Mouse (Mus musculus) midbrain, embryonic 10.5 days (tissue): ENCODE measurements around the gene Tomm34. TPM values are rescaled to one million over a fixed set of nuclear protein-coding genes. Genes with fewer than 3 reads are reported as not detected.

ENCODE experiments used
- DNase-seq: peaks from one replicate; pipeline ENCODE4 v3.0.0-alpha.2; 2017; ENCODE audit warnings: low spot score
- H3K27ac ChIP-seq: fragments of 300-500 bp; sonication (generic); replicated peaks from 2 replicates; pipeline ENCODE4 v1.5.1; 2016; ENCODE audit warnings: mild to moderate bottlenecking
- H3K27me3 ChIP-seq: fragments of 300-500 bp; sonication (generic); 2 replicates; pipeline ENCODE4 v1.6.1; 2016; ENCODE audit warnings: low read depth, mild to moderate bottlenecking; ENCODE audit not compliant: poor library complexity, severe bottlenecking
- H3K36me3 ChIP-seq: fragments of 300-500 bp; sonication (generic); 2 replicates; pipeline ENCODE4 v1.6.1; 2016; ENCODE audit warnings: mild to moderate bottlenecking, moderate library complexity
- H3K4me1 ChIP-seq: fragments of 300-500 bp; sonication (generic); 2 replicates; pipeline ENCODE4 v1.6.1; 2016
- H3K4me3 ChIP-seq: fragments of 300-500 bp; sonication (generic); 2 replicates; pipeline ENCODE4 v1.5.1; 2016; ENCODE audit warnings: mild to moderate bottlenecking, moderate library complexity
- H3K9me3 ChIP-seq: fragments of 300-500 bp; sonication (generic); replicated peaks from 2 replicates; pipeline ENCODE4 v1.6.1; 2016; ENCODE audit warnings: mild to moderate bottlenecking
- WGBS: fragments of 180-500 bp; shearing (Covaris S2); methylation state at CpG from one replicate; pipeline ENCODE4 v1.1.7; 2016; 5-methylcytosine and 5-hydroxymethylcytosine counted together
- polyA plus RNA-seq: library from polyadenylated mRNA; unstranded; fragments of >200 nt; fragmentation: Nextera tagmentation; extraction: Ambion mirVana; gene quantifications from 2 replicates; pipeline ENCODE4 v1.2.1, GENCODE M21; 2016

The Tomm34 gene
- 58.7 and 60.0 TPM in 2 replicates for polyA plus RNA-seq

DNA sequence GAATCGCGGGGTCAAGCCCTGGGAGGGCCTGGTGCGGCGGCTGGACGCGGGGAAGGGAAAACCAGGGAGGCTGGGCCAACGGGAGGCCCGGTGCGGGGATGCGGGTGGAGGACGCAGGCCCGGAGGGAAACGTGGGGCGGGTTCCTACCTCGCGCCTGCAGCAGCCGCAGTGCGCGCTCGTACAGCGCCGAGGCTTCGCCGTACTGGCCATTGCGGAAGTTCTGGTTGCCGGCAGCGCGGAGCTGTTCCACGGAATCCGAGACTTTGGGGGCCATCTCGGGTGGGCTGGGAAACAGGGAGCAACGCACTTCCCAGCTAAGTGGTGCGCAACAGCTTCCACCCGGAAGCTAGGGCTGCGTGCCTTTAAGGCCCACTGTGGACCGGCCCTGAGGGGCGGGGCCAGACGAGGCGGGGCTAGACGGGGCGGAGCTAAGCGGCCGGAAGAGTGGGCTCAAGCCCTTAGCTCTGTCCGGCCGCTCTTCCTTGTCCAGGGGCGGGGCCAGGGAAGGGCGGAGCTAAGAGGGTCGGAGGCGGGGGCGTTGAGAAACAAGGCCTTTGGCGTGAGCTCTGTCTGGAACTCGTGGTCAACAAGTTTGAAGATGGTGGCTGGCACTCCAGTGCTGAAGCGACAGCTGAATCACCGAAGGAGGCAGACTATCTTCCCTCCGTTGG, at the start of gene Tomm34:
TSS of gene Tomm34 (minus strand) at position 405 of the 672 bp plus-strand sequence.
- Histone ChIP-seq H3K36me3 (peaks cover 18% of the 10 kb centered on the region), H3K4me3 (peak within 1 kb of the TSS; percentile 98), H3K27ac (peak within 1 kb of the TSS; percentile 93), H3K4me1 (peaks cover 37% of the 10 kb centered on the region), H3K9me3 (no peaks in the 10 kb centered on the region), H3K27me3 (no peaks in the 10 kb centered on the region)
- WGBS: 1% methylated on average over 55 of the region's 55 CpGs
- peak; percentile 98 for DNase-seq

DNA sequence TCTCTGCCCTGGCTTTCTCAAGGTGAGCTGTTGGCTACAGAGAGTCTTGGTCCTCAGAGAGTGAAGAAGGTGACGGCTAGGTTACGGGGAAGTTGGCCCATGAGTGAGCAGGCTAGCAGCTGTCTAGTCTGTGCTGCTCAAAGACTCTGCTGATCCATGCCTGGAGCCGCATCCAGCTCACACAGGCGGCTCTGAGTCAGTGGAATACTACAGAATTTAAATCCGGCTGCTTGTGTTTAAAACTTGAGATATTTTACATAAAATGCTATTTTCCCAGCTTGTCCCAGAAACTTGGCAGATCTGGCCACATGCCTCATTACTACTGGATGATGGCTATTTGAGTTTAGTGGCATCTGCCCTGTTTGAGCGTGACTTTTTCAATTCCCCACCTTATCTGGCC, 48.5 kb upstream of the Tomm34 start:
- Histone ChIP-seq H3K4me3 (no peak overlapping the region), H3K36me3 (peaks cover 64% of the 10 kb centered on the region), H3K9me3 (no peaks in the 10 kb centered on the region), H3K4me1 (no peaks in the 10 kb centered on the region), H3K27ac (no peak overlapping the region), H3K27me3 (no peaks in the 10 kb centered on the region)
- DNase-seq: no peak
- WGBS: 95% methylated on average over 6 of the region's 6 CpGs

GRCm38 (mm10) chr2:164115531-164115930, 44.6 kb upstream of the Tomm34 start:
- no peaks in the 10 kb centered on the region for H3K9me3 ChIP-seq
- H3K4me3 ChIP-seq: no peak overlapping the region
- H3K4me1 ChIP-seq: no peaks in the 10 kb centered on the region
- H3K36me3 ChIP-seq: peaks cover 58% of the 10 kb centered on the region
- 93% methylated on average over 10 of the region's 10 CpGs for WGBS
- DNase-seq: no peak
- H3K27me3 ChIP-seq: no peaks in the 10 kb centered on the region
- no peak overlapping the region for H3K27ac ChIP-seq

GRCm38 (mm10) chr2:164114051-164114450, 43.1 kb upstream of the Tomm34 start:
- Histone ChIP-seq H3K27me3 (no peaks in the 10 kb centered on the region), H3K27ac (no peak overlapping the region), H3K9me3 (no peaks in the 10 kb centered on the region), H3K36me3 (peaks cover 47% of the 10 kb centered on the region), H3K4me3 (no peak overlapping the region), H3K4me1 (no peaks in the 10 kb centered on the region; the same call in 1 of the 2 replicates)
- 90% methylated on average over 6 of the region's 6 CpGs for WGBS
- no peak for DNase-seq

GRCm38 (mm10) chr2:164111546-164111945, 40.6 kb upstream of the Tomm34 start:
- no peak overlapping the region for H3K27ac ChIP-seq
- H3K36me3 ChIP-seq: peaks cover 51% of the 10 kb centered on the region
- H3K27me3 ChIP-seq: no peaks in the 10 kb centered on the region
- peaks cover 23% of the 10 kb centered on the region for H3K4me1 ChIP-seq
- no peak overlapping the region for H3K4me3 ChIP-seq
- H3K9me3 ChIP-seq: no peaks in the 10 kb centered on the region
- no peak for DNase-seq
- WGBS: 94% methylated on average over 8 of the region's 8 CpGs

DNA sequence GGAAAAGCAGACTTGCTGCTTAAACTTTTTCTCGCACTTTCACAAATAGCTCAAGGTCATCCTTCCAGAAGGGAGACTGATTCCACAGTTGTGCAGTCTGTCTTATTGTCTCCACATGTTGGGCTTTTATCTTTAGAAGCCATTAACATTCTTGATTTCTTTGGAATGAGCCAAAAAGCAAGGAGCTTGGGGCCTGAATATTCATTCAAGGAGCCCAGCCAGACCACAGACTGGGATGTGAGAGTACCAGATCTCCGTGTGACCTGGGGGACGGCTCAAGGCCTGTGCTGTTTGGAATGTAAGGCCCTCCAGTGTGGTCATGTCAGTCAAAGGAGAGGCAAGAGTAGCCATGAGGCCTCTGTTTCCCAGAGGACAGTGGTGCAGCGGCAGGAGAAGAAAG, 37.5 kb upstream of the Tomm34 start:
- H3K27ac ChIP-seq: 0 out of 2 replicates have a peak overlapping the region, but pooled peaks have one; percentile 14
- WGBS: 72% methylated on average over 4 of the region's 4 CpGs
- H3K4me3 ChIP-seq: no peak overlapping the region
- no peaks in the 10 kb centered on the region for H3K27me3 ChIP-seq
- peaks cover 25% of the 10 kb centered on the region for H3K4me1 ChIP-seq
- H3K9me3 ChIP-seq: no peaks in the 10 kb centered on the region
- DNase-seq: peak; percentile 25
- H3K36me3 ChIP-seq: peaks cover 65% of the 10 kb centered on the region

DNA sequence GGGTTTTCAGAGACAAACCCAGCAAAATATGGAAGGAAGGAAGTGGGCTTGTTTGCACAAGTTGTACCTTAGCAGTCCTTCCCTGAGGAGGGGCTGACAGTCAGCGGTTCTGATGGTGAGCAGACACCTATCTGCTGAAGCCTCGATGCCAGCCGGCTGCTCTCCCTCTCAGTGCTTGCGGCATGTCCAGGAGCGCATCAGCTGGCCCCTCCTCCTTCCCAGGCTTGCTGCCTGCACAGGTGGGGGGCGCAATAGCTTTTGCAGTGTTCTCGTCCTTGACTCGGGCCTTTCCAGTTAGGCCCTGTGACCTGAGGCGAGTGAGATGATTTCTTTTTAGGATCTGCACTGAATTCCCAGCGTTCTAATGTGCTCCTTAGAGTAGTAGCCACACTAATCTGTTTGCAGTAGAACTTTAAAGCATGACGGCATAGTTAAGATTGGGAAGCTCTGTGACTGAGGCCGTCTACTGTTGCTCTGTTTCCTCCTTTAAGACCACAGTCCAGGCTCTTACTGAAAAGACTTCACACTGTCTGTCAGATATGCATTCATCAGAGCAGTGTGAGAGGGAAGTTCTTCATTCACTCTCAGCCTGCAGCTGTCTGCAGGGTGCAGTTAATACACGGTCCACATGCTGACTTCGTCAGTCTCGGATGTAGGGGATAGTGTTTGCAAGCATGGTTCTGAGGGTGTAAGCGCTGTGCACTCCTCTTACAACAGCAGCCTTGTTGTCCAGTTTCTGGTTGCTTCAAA, 36.3 kb upstream of the Tomm34 start:
- WGBS: 79% methylated on average over 16 of the region's 16 CpGs
- Histone ChIP-seq H3K27ac (peak overlapping the region; percentile 40; the same call in 1 of the 2 replicates), H3K9me3 (no peaks in the 10 kb centered on the region), H3K4me3 (no peak overlapping the region), H3K36me3 (peaks cover 71% of the 10 kb centered on the region), H3K4me1 (peaks cover 25% of the 10 kb centered on the region), H3K27me3 (no peaks in the 10 kb centered on the region)
- no peak for DNase-seq

DNA sequence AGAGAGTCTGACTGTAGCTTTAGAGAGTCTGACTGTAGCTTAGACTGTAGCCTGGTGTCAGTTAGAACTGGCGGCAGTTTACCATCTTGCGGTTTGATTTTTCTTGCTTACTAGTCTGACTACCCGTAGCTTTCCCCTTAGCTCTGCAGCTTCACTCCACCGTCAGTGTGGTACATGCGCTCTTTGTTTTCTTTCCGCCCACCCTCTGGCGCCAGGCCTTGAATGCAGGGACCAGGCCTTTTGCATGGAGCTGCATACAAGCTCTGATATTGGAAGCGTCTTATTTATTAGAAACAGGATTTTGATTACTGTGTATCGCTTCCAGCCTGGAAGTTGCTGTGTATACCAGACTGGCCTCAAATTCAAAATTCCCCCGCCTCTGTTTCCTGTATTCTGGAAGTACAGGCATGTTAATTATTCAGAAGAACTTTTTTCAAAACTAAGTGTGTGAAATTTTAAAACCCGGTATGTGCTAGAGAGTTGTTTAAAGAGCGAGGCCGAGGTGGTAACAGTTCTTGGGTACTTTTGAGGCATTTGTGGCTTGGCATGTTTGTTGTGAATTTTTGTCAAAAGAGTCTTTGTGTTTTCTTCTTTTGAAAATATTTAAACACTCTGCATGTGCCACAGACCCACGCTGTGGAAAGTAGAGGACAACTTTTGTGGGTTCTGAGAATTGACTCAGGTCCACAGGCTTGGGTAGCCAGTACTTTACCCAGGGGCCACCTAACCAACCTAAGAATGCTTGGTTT, 35.5 kb upstream of the Tomm34 start:
- H3K9me3 ChIP-seq: no peaks in the 10 kb centered on the region
- WGBS: 92% methylated on average over 14 of the region's 14 CpGs
- no peak for DNase-seq

DNA sequence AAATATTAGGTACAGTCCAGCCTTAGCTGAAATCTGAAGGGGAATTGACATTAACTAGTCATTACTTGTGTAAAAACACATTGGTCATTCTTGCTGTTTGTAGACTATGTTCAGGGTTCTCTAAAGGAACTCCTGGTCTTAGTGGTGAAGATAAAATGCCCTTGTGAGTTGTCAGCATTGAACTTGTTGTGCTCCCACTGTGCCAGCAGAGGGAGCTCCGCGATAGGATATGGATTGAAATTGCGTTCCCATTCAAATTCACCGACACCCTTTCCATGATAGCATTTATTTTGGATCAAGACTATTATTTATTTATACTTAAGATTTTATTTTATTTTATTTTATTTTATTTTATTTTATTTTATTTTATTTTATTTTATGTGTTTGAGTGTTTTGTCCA, 32.5 kb upstream of the Tomm34 start:
- H3K36me3 ChIP-seq: peaks cover 88% of the 10 kb centered on the region
- H3K27ac ChIP-seq: no peak overlapping the region
- no peak overlapping the region for H3K4me3 ChIP-seq
- no peaks in the 10 kb centered on the region for H3K27me3 ChIP-seq
- peaks cover 20% of the 10 kb centered on the region for H3K4me1 ChIP-seq
- peak; percentile 40 for DNase-seq
- no peaks in the 10 kb centered on the region for H3K9me3 ChIP-seq
- 49% methylated on average over 4 of the region's 4 CpGs for WGBS

More for the DNA sequence above, 35.5 kb upstream of the Tomm34 start:
- Histone ChIP-seq H3K27ac (no peak overlapping the region), H3K36me3 (peaks cover 71% of the 10 kb centered on the region), H3K4me1 (peaks cover 25% of the 10 kb centered on the region), H3K4me3 (no peak overlapping the region), H3K27me3 (no peaks in the 10 kb centered on the region)

GRCm38 (mm10) chr2:164102366-164102765, 31.4 kb upstream of the Tomm34 start:
- Histone ChIP-seq H3K36me3 (peaks cover 90% of the 10 kb centered on the region), H3K9me3 (no peaks in the 10 kb centered on the region), H3K4me1 (peaks cover 10% of the 10 kb centered on the region), H3K27ac (no peak overlapping the region), H3K27me3 (no peaks in the 10 kb centered on the region), H3K4me3 (no peak overlapping the region)
- 92% methylated on average over 3 of the region's 3 CpGs for WGBS
- no peak for DNase-seq

- H3K36me3 ChIP-seq: peaks cover 89% of the 10 kb centered on the region
- H3K9me3 ChIP-seq: no peaks in the 10 kb centered on the region
- DNase-seq: no peak
- peaks cover 6% of the 10 kb centered on the region for H3K4me1 ChIP-seq
- WGBS: 92% methylated on average over 1 of the region's 1 CpGs
- no peak overlapping the region for H3K4me3 ChIP-seq
- no peak overlapping the region for H3K27ac ChIP-seq
- H3K27me3 ChIP-seq: no peaks in the 10 kb centered on the region
Measured at GRCm38 (mm10) chr2:164101936-164102335, 31.0 kb upstream of the Tomm34 start.

DNA sequence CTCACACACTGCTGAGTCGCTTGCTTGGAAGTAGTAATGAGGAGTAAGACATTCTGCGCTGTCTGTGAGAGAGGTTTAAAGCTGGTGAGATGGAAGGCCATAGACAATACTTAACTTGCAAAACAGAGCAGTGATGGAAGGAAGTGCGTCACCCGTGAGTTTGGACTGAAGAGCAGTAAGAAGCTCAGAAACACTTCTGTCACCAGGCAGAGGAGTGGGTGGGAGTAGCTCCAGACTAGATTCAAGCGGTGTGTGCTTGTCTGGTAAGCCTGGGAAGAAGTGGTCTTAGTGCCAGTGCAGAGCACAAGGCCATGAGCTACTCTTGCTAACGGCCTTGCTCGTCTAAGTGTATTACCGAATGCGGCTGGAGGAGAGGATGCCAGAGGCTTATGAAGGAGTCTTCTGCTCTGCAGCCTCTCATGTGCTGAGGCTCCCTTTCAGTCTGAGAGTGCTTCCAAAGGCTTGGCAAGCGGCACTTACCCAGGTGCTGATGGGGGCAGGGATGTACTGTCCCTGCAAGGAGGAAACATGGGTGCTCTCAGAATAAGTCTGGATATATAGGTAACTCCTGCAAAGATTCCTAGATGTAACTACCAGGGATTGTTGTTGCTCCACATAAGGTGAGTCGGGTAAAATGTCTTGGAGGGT, 27.8 kb upstream of the Tomm34 start:
- WGBS: 96% methylated on average over 11 of the region's 11 CpGs
- H3K36me3 ChIP-seq: peaks cover 88% of the 10 kb centered on the region
- no peak for DNase-seq

More for the DNA sequence above, 27.8 kb upstream of the Tomm34 start:
- no peaks in the 10 kb centered on the region for H3K9me3 ChIP-seq
- H3K4me1 ChIP-seq: no peaks in the 10 kb centered on the region
- H3K4me3 ChIP-seq: no peak overlapping the region
- H3K27me3 ChIP-seq: no peaks in the 10 kb centered on the region
- no peak overlapping the region for H3K27ac ChIP-seq
